Mouse (Mus musculus) CH12.LX (cell line): Measurements from ENCODE around the gene Myo3b. TPM values are rescaled to one million over a fixed set of nuclear protein-coding genes. Genes with fewer than 3 reads are reported as not detected.

ENCODE experiments used
- DNase-seq: peaks from one replicate; pipeline ENCODE4 v3.0.0-alpha.2; 2013; ENCODE audit errors: extremely low read depth
- H3K27ac ChIP-seq: 2 replicates; pipeline ENCODE4 v1.5.1; 2012; ENCODE audit warnings: low read depth, mild to moderate bottlenecking, control low read depth, moderate library complexity; ENCODE audit not compliant: insufficient read depth
- H3K27me3 ChIP-seq: replicated peaks from 2 replicates; pipeline ENCODE3; 2012; ENCODE audit warnings: inconsistent platforms
- H3K36me3 ChIP-seq, 2 experiments: replicated peaks in 1 of 2; 2 replicates each; pipeline versions ENCODE3 to v1.6.1; 2012; ENCODE audit warnings: inconsistent platforms in 1 of 2, low read length in 1 of 2, mild to moderate bottlenecking in 1 of 2, mixed read lengths in 1 of 2, moderate library complexity in 1 of 2; ENCODE audit not compliant: control insufficient read depth in 1 of 2, insufficient read depth in 1 of 2
- H3K4me1 ChIP-seq, 2 experiments: 2 replicates each; pipeline ENCODE4 v1.6.1; 2012; ENCODE audit warnings: inconsistent platforms in 1 of 2, moderate library complexity in 1 of 2; ENCODE audit not compliant: insufficient read depth in 2 of 2, control insufficient read depth in 1 of 2
- H3K4me2 ChIP-seq: 2 replicates; pipeline ENCODE4 v1.6.1; 2012; ENCODE audit warnings: low read depth, mild to moderate bottlenecking, control low read depth; ENCODE audit not compliant: poor library complexity, insufficient read depth, severe bottlenecking
- H3K4me3 ChIP-seq, 3 experiments: fragments of 150-350 bp in 1 of 3; sonication (generic) in 1 of 3; replicated peaks in 1 of 3; 2 replicates each; pipeline versions ENCODE3 to v1.5.1; 2011 to 2012; ENCODE audit warnings: low read depth in 2 of 3, low read length in 2 of 3, mild to moderate bottlenecking in 2 of 3, moderate library complexity in 2 of 3, control low read depth in 1 of 3, improper control_type of control experiment in 1 of 3, inconsistent platforms in 1 of 3, mixed read lengths in 1 of 3; ENCODE audit not compliant: poor library complexity in 1 of 3
- H3K79me2 ChIP-seq: replicated peaks from 2 replicates; pipeline ENCODE4 v1.6.1; 2012; ENCODE audit warnings: mild to moderate bottlenecking, moderate library complexity; ENCODE audit not compliant: control insufficient read depth, poor library complexity, insufficient read depth, severe bottlenecking; ENCODE audit errors: extremely low read depth
- H3K9ac ChIP-seq: 2 replicates; pipeline ENCODE4 v1.6.1; 2012; ENCODE audit warnings: low read depth, mild to moderate bottlenecking, control low read depth, moderate library complexity; ENCODE audit not compliant: insufficient read depth
- H3K9me3 ChIP-seq: replicated peaks from 2 replicates; pipeline ENCODE3; 2012; ENCODE audit warnings: low read length, inconsistent platforms, mixed read lengths
- BHLHE40 ChIP-seq: IDR thresholded peaks from 2 replicates; pipeline ENCODE4 v1.6.1; 2011; ENCODE audit warnings: mild to moderate bottlenecking, low read depth, low read length, improper control_type of control experiment
- CHD1 ChIP-seq: IDR thresholded peaks from 2 replicates; pipeline ENCODE4 v1.6.1; 2012; ENCODE audit warnings: low read depth, low read length, improper control_type of control experiment, inconsistent platforms
- E2F4 ChIP-seq: IDR thresholded peaks from 2 replicates; pipeline ENCODE4 v1.6.1; 2011; ENCODE audit warnings: low read depth, low read length, improper control_type of control experiment; ENCODE audit not compliant: insufficient replicate concordance
- ELF1 ChIP-seq: IDR thresholded peaks from 2 replicates; pipeline ENCODE4 v1.6.1; 2014; ENCODE audit warnings: low read depth, mild to moderate bottlenecking, inconsistent platforms, low read length, improper control_type of control experiment
- ETS1 ChIP-seq: conservative IDR thresholded peaks from 2 replicates; pipeline ENCODE4 v1.6.1; 2012; ENCODE audit warnings: low read depth, mild to moderate bottlenecking, inconsistent platforms, low read length, improper control_type of control experiment, moderate library complexity
- GABPA ChIP-seq: IDR thresholded peaks from 2 replicates; pipeline ENCODE4 v1.6.1; 2012; ENCODE audit warnings: low read depth, low read length, improper control_type of control experiment, inconsistent platforms; ENCODE audit not compliant: insufficient replicate concordance
- HCFC1 ChIP-seq: IDR thresholded peaks from 2 replicates; pipeline ENCODE4 v1.6.1; 2012; ENCODE audit warnings: low read depth, mild to moderate bottlenecking, inconsistent platforms, low read length, improper control_type of control experiment
- JUN ChIP-seq: IDR thresholded peaks from 2 replicates; pipeline ENCODE4 v1.6.1; 2011; ENCODE audit warnings: low read depth, mild to moderate bottlenecking, low read length, improper control_type of control experiment, moderate library complexity; ENCODE audit not compliant: insufficient read depth
- JUND ChIP-seq: conservative IDR thresholded peaks from 2 replicates; pipeline ENCODE4 v1.6.1; 2011; ENCODE audit warnings: low read depth, low read length, improper control_type of control experiment
- KAT2A ChIP-seq: IDR thresholded peaks from 2 replicates; pipeline ENCODE4 v1.6.1; 2012; ENCODE audit warnings: low read length, improper control_type of control experiment, inconsistent platforms; ENCODE audit not compliant: insufficient replicate concordance
- MAX ChIP-seq: IDR thresholded peaks from 2 replicates; pipeline ENCODE4 v1.6.1; 2011; ENCODE audit warnings: low read length, improper control_type of control experiment
- MEF2A ChIP-seq: IDR thresholded peaks from 2 replicates; pipeline ENCODE4 v1.6.1; 2014; ENCODE audit warnings: low read depth, mild to moderate bottlenecking, inconsistent platforms, low read length, improper control_type of control experiment, borderline replicate concordance
- MXI1 ChIP-seq: IDR thresholded peaks from 2 replicates; pipeline ENCODE4 v1.6.1; 2011; ENCODE audit warnings: mild to moderate bottlenecking, low read depth, low read length, improper control_type of control experiment
- MYC ChIP-seq: IDR thresholded peaks from 2 replicates; pipeline ENCODE4 v1.6.1; 2011; ENCODE audit warnings: low read depth, mild to moderate bottlenecking, improper control_type of control experiment, low read length
- PAX5 ChIP-seq: IDR thresholded peaks from 2 replicates; pipeline ENCODE4 v1.6.1; 2012; ENCODE audit warnings: low read length, inconsistent platforms, mixed read lengths
- POLR2A ChIP-seq: IDR thresholded peaks from 2 replicates; pipeline ENCODE4 v1.6.1; 2011; ENCODE audit warnings: low read depth, mild to moderate bottlenecking, improper control_type of control experiment, low read length
- POLR2AphosphoS2 ChIP-seq: IDR thresholded peaks from 2 replicates; pipeline ENCODE4 v1.6.1; 2011; ENCODE audit warnings: low read depth, low read length, improper control_type of control experiment
- RCOR1 ChIP-seq: conservative IDR thresholded peaks from 2 replicates; pipeline ENCODE4 v1.6.1; 2012; ENCODE audit warnings: low read depth, mild to moderate bottlenecking, inconsistent platforms, low read length, improper control_type of control experiment
- SIN3A ChIP-seq: IDR thresholded peaks from 2 replicates; pipeline ENCODE4 v1.6.1; 2012; ENCODE audit warnings: low read length, improper control_type of control experiment, inconsistent platforms
- SMC3 ChIP-seq: IDR thresholded peaks from 2 replicates; pipeline ENCODE4 v1.6.1; 2011; ENCODE audit warnings: low read depth, low read length, improper control_type of control experiment
- TCF12 ChIP-seq: IDR thresholded peaks from 2 replicates; pipeline ENCODE4 v1.6.1; 2014; ENCODE audit warnings: low read depth, mild to moderate bottlenecking, inconsistent platforms, low read length, improper control_type of control experiment
- USF1 ChIP-seq: IDR thresholded peaks from 2 replicates; pipeline ENCODE4 v1.6.1; 2014; ENCODE audit warnings: low read depth, mild to moderate bottlenecking, inconsistent platforms, low read length, improper control_type of control experiment
- USF2 ChIP-seq: conservative IDR thresholded peaks from 2 replicates; pipeline ENCODE4 v1.6.1; 2011; ENCODE audit warnings: low read depth, low read length, improper control_type of control experiment
- ZC3H11A ChIP-seq: IDR thresholded peaks from 2 replicates; pipeline ENCODE4 v1.6.1; 2012; ENCODE audit warnings: low read depth, mild to moderate bottlenecking, inconsistent platforms, low read length, improper control_type of control experiment
- ZKSCAN1 ChIP-seq: IDR thresholded peaks from 2 replicates; pipeline ENCODE4 v1.6.1; 2012; ENCODE audit warnings: low read depth, inconsistent platforms, low read length, improper control_type of control experiment, borderline replicate concordance
- ZMIZ1 ChIP-seq: IDR thresholded peaks from 2 replicates; pipeline ENCODE4 v1.6.1; 2012; ENCODE audit warnings: low read depth, mild to moderate bottlenecking, inconsistent platforms, low read length, improper control_type of control experiment
- ZNF384 ChIP-seq: IDR thresholded peaks from 2 replicates; pipeline ENCODE4 v1.6.1; 2012; ENCODE audit warnings: low read depth, low read length, improper control_type of control experiment, inconsistent platforms
- dilution Hi-C: fragments of 300-500 bp; cut with MboI; formaldehyde crosslinking; loops from 2 replicates; pipeline ENCODE4 v1.14.3; 2020; ENCODE audit warnings: low sequenced_read_pairs; ENCODE audit not compliant: extremely low pct_unique_long_range_greater_than_20kb, extremely low pct_ligation_motif_present
- in situ Hi-C: fragments of 300-500 bp; cut with MboI; formaldehyde crosslinking; loops from 3 replicates; pipeline ENCODE4 v1.14.3; 2019; ENCODE audit warnings: low sequenced_read_pairs, low pct_ligation_motif_present, low pct_unique_long_range_greater_than_20kb, mixed read lengths
- polyA plus RNA-seq: library from polyadenylated mRNA; unstranded; fragments of >175 nt; gene quantifications from 2 replicates; pipeline ENCODE4 v1.2.1, GENCODE M21; 2012; ENCODE audit warnings: low read depth; ENCODE audit not compliant: insufficient read length
- total RNA-seq, 2 experiments: library from RNA; depleted of rRNA; stranded (reverse); fragments of 300-350 nt in 1 of 2; fragments of >200 nt in 1 of 2; gene quantifications; 2 replicates each; pipeline ENCODE4 v1.2.3; 2012 to 2014

Gene Myo3b
- total and polyA plus RNA-seq, 3 experiments: 0.63 to 0.76 (median 0.64) TPM

GRCm38 (mm10) chr2:70421144-70421874 lies 382.4 kb downstream of the Myo3b start:
- dilution Hi-C loops: no loop called here
- no peak for DNase-seq
- in situ Hi-C loops: no loop called here

DNA sequence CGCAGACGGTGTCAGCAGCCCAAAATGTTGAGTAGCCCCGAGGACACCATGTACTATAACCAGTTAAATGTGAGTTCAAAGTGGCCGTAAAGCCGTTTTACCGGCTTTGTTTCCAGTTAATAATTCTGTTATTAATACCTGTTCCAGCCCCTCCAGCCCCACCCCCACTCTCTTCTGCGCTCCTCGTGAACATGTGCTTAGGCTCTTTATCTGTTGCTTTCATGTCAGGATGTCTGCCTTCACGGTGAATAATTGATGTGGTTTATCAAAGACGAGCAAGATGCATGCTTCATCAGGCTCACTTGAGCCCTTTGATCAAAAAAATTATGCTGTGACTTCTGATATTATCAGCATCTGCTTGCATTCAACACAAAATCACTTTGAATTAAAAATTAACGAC lies 386.7 kb downstream of the Myo3b start:
- dilution Hi-C loops: no loop called here
- no peaks in the 10 kb centered on the region for H3K79me2 ChIP-seq
- no peak overlapping the region for H3K4me3 ChIP-seq
- in situ Hi-C loops: no loop called here
- H3K27me3 ChIP-seq: no peaks in the 10 kb centered on the region
- no peak overlapping the region for H3K9ac ChIP-seq
- no peak for DNase-seq
- no peak overlapping the region for H3K4me2 ChIP-seq
- H3K9me3 ChIP-seq: no peaks in the 10 kb centered on the region
- no peaks in the 10 kb centered on the region for H3K36me3 ChIP-seq
- no peak overlapping the region for H3K27ac ChIP-seq
- H3K4me1 ChIP-seq: no peaks in the 10 kb centered on the region
- TF ChIP-seq CHD1 (no peak), ZKSCAN1 (no peak), SIN3A (no peak), USF1 (no peak), GABPA (no peak), MEF2A (no peak), JUN (no peak), KAT2A (no peak), ETS1 (no peak), TCF12 (no peak)
- TF ChIP-seq, all 38 proteins: peak for 0

More at GRCm38 (mm10) chr2:70421144-70421874, 382.4 kb downstream of the Myo3b start:
- Histone ChIP-seq H3K27ac (no peak overlapping the region), H3K9ac (no peak overlapping the region), H3K4me1 (0 out of 4 replicates have a peak, but pooled peaks cover 0 to 3% of the 10 kb centered on the region in 2 experiments), H3K4me2 (no peak overlapping the region), H3K9me3 (no peaks in the 10 kb centered on the region), H3K79me2 (no peaks in the 10 kb centered on the region), H3K4me3 (no peak overlapping the region), H3K27me3 (no peaks in the 10 kb centered on the region), H3K36me3 (no peaks in the 10 kb centered on the region)
- TF ChIP-seq POLR2A (no peak), SMC3 (no peak), ELF1 (no peak), ZC3H11A (no peak), ZKSCAN1 (no peak), BHLHE40 (no peak), E2F4 (no peak), HCFC1 (no peak), POLR2AphosphoS2 (no peak), ZNF384 (no peak), ETS1 (no peak), USF2 (no peak), RCOR1 (no peak), MAX (no peak), JUND (no peak), MYC (no peak), PAX5 (no peak), ZMIZ1 (no peak), KAT2A (no peak), MXI1 (no peak)
